Mouse (Mus musculus) bone marrow macrophage, adult 2 months (primary cell): Measurements from ENCODE around the gene Apobr.

Source experiments
- CTCF ChIP-seq: IDR thresholded peaks from 2 replicates; pipeline ENCODE4 v1.5.1; 2012; ENCODE audit warnings: low read depth, mild to moderate bottlenecking, low read length, moderate library complexity
- POLR2A ChIP-seq: IDR thresholded peaks from 2 replicates; pipeline ENCODE4 v1.6.1; 2012; ENCODE audit warnings: mild to moderate bottlenecking, low read depth, low read length, borderline replicate concordance

DNA sequence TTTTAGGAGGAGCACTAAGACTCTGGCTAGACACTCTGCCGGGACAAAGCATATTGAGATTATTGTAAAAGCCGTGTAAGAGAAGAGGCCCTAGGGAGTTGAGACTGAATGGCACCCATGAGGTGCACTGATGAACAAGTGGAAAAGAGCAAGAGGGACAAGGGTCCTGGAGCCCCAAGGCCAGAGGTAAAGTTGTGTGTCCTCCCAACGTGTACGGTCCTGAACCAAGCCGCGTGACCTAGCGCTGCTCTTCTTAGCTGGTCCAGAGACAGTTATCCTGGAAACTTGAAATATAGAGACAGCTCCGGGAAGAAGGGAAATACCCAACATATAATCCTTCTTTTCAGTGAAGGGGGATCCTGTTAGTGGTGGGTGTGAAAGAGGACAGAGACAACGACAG lies 48.3 kb upstream of the Apobr start:
- TF ChIP-seq POLR2A (no peak), CTCF (no peak)
